Mouse (Mus musculus) cerebellum, adult 2 months (tissue): ENCODE results near the gene Myt1l. TPM values are rescaled to one million over a fixed set of nuclear protein-coding genes. Genes with fewer than 3 reads are reported as not detected.
A peak's percentile ranks its signal among the peaks of the same experiment; 100 is the strongest.

ENCODE experiments used
- DNase-seq, 2 experiments: peaks; one replicate each; pipeline ENCODE4 v3.0.0; 2021
- H3K27ac ChIP-seq: fragments of 200-500 bp; 2 replicates; pipeline ENCODE4 v1.5.1; 2012; ENCODE audit warnings: low read length, control low read depth, inconsistent platforms; ENCODE audit not compliant: insufficient read depth
- H3K27me3 ChIP-seq: fragments of 200-500 bp; 2 replicates; pipeline ENCODE4 v1.6.1; 2012; ENCODE audit warnings: inconsistent platforms, mild to moderate bottlenecking, low read length, moderate library complexity; ENCODE audit not compliant: control insufficient read depth, insufficient read depth
- H3K4me1 ChIP-seq: fragments of 200-500 bp; 2 replicates; pipeline ENCODE4 v1.6.1; 2011; ENCODE audit warnings: low read length; ENCODE audit not compliant: control insufficient read depth, insufficient read depth
- H3K4me3 ChIP-seq: fragments of 200-500 bp; replicated peaks from 2 replicates; pipeline ENCODE3; 2011; ENCODE audit warnings: mild to moderate bottlenecking, low read depth, low read length, control low read depth; ENCODE audit not compliant: insufficient read depth
- CTCF ChIP-seq: fragments of 200-500 bp; IDR thresholded peaks from 2 replicates; pipeline ENCODE4 v1.5.1; 2011; ENCODE audit warnings: low read depth, mild to moderate bottlenecking, control low read depth, low read length, moderate library complexity, borderline replicate concordance; ENCODE audit not compliant: insufficient read depth
- POLR2A ChIP-seq: fragments of 200-500 bp; IDR thresholded peaks from 2 replicates; pipeline ENCODE4 v1.6.1; 2011; ENCODE audit warnings: low read length, control low read depth, borderline replicate concordance; ENCODE audit not compliant: insufficient read depth
- WGBS: fragments of 180-500 bp; shearing (Covaris S2); methylation state at CpG from one replicate; pipeline ENCODE4 v1.1.7; 2018; 5-methylcytosine and 5-hydroxymethylcytosine counted together
- polyA plus RNA-seq: library from polyadenylated mRNA; depleted of rRNA; stranded (reverse); fragments of >200 nt; gene quantifications from 2 replicates; pipeline ENCODE4 v1.2.3, GENCODE M21; 2012

Myt1l gene
- polyA plus RNA-seq, 1 experiment, result 43.8 TPM

- TF ChIP-seq POLR2A (no peak), CTCF (no peak)
- WGBS, result 81% methylated on average over 8 of the region's 8 CpGs
- Histone ChIP-seq H3K27me3 (no peaks in the 10 kb centered on the region), H3K4me1 (peaks cover 28% of the 10 kb centered on the region), H3K4me3 (no peak overlapping the region), H3K27ac (no peak overlapping the region)
- no peak for DNase-seq
Observed at GRCm38 (mm10) chr12:29703541-29703940, 175.4 kb downstream of the Myt1l start.

GRCm38 (mm10) chr12:29707094-29707493, 178.9 kb downstream of the Myt1l start:
- H3K27me3 ChIP-seq, result no peaks in the 10 kb centered on the region
- no peak for DNase-seq
- 48% methylated on average over 3 of the region's 3 CpGs for whole genome bisulfite sequencing
- H3K4me1 ChIP-seq, result peaks cover 9% of the 10 kb centered on the region
- H3K27ac ChIP-seq, result no peak overlapping the region
- TF ChIP-seq CTCF (no peak), POLR2A (no peak)
- H3K4me3 ChIP-seq, result no peak overlapping the region

- 85% methylated on average over 3 of the region's 3 CpGs for WGBS
- H3K27ac ChIP-seq, result no peak overlapping the region
- TF ChIP-seq POLR2A, result no peak
- TF ChIP-seq CTCF, result no peak
- no peak for DNase-seq
- H3K4me1 ChIP-seq, result peaks cover 2% of the 10 kb centered on the region; the same call in 1 of the 2 replicates
- H3K27me3 ChIP-seq, result no peaks in the 10 kb centered on the region
- no peak overlapping the region for H3K4me3 ChIP-seq
Observed at GRCm38 (mm10) chr12:29708166-29708565, 180.0 kb downstream of the Myt1l start.

DNA sequence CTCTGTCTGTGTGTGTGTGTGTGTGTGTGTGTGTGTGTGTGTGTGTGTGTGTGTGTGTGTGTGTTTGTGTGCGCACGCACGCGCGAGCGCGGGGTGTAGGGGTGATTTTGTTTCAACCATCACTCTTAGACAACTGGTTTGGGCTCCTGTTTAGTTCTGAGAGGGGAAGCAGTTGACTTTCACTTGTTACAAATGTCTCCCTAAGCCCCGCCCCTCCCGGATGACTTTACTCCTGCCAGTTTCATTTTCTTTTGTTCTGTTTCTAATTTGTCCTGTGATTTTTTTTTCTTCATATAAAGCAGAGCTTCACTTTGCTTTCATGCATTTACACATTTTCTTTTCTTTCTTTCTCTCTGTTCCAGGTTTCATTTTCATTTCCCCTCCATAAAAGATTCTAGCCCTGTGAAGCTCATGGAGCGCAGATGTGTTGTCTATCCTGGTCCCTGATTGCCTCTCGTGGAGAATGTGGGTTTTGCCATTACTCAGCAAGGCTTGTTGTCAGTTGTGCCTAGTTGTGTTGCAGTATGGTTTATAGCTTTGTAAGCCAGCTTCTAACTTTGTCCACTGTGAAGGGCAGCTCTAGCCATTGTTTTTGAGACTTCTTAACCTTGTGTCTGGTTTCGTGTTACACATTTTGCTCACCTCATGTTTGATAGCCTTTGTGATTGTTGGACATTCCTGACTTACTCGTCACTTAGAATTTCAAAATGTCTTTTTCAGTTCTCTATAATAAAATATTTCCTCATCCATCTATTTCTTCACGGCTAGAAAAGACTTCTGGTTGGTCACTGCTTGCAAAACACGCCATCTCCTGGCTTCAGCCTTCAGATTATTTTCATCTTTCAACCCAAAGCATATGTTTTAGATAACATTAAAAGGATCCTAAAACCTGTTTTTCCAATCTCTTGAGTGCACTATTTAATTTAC, 184.9 kb downstream of the Myt1l start:
- DNase-seq, result no peak
- Histone ChIP-seq H3K4me3 (no peak overlapping the region), H3K27me3 (no peaks in the 10 kb centered on the region), H3K27ac (no peak overlapping the region), H3K4me1 (no peaks in the 10 kb centered on the region)
- WGBS, result 90% methylated on average over 15 of the region's 15 CpGs
- TF ChIP-seq POLR2A (no peak), CTCF (no peak)

GRCm38 (mm10) chr12:29723722-29724338, 195.6 kb downstream of the Myt1l start:
- H3K4me3 ChIP-seq, result no peak overlapping the region
- peak; percentile 76 to 82 for DNase-seq
- WGBS, result 28% methylated on average over 17 of the region's 17 CpGs
- peaks cover 13% of the 10 kb centered on the region for H3K4me1 ChIP-seq
- H3K27me3 ChIP-seq, result no peaks in the 10 kb centered on the region
- H3K27ac ChIP-seq, result no peak overlapping the region
- TF ChIP-seq POLR2A, result no peak
- TF ChIP-seq CTCF, result no peak

GRCm38 (mm10) chr12:29728294-29728693, 200.1 kb downstream of the Myt1l start:
- WGBS, result 80% methylated on average over 2 of the region's 2 CpGs
- TF ChIP-seq CTCF (no peak), POLR2A (no peak)
- no peak overlapping the region for H3K27ac ChIP-seq

GRCm38 (mm10) chr12:29740346-29741025, 212.3 kb downstream of the Myt1l start:
- TF ChIP-seq POLR2A, result no peak
- no peak for TF ChIP-seq CTCF
- peak; percentile 43 to 68 for DNase-seq
- H3K27me3 ChIP-seq, result no peaks in the 10 kb centered on the region

More at GRCm38 (mm10) chr12:29728294-29728693, 200.1 kb downstream of the Myt1l start:
- peak in 1 of 2 experiments; percentile 4 for DNase-seq
- Histone ChIP-seq H3K4me3 (no peak overlapping the region), H3K27me3 (no peaks in the 10 kb centered on the region), H3K4me1 (peaks cover 8% of the 10 kb centered on the region)

More at GRCm38 (mm10) chr12:29740346-29741025, 212.3 kb downstream of the Myt1l start:
- H3K4me1 ChIP-seq, result peaks cover 15% of the 10 kb centered on the region
- WGBS, result 21% methylated on average over 8 of the region's 8 CpGs
- H3K4me3 ChIP-seq, result no peak overlapping the region
- no peak overlapping the region for H3K27ac ChIP-seq
